Mouse (Mus musculus) lung, postnatal 0 days (tissue): ENCODE results near the gene 9430097D07Rik. TPM values are rescaled to one million over a fixed set of nuclear protein-coding genes. Genes with fewer than 3 reads are reported as not detected.

Experiments used
- ATAC-seq: fragments of 200-750 bp; cut with Nextera tagmentation; 2 replicates; pipeline ENCODE4 v1.8.0; 2017; ENCODE audit warnings: moderate library complexity
- DNase-seq: peaks from one replicate; pipeline ENCODE4 v3.0.0-alpha.2; 2016; ENCODE audit warnings: low spot score
- H3K27ac ChIP-seq: fragments of 300-500 bp; sonication (generic); 2 replicates; pipeline ENCODE4 v1.5.1; 2014; ENCODE audit warnings: antibody characterized with exemption, mild to moderate bottlenecking, low read length, mixed read lengths
- H3K27me3 ChIP-seq: fragments of 300-500 bp; sonication (generic); replicated peaks from 2 replicates; pipeline ENCODE4 v1.6.1; 2014; ENCODE audit warnings: low read length, mixed read lengths; ENCODE audit not compliant: insufficient read depth
- H3K36me3 ChIP-seq: fragments of 300-500 bp; sonication (generic); 2 replicates; pipeline ENCODE4 v1.6.1; 2014; ENCODE audit warnings: low read length, mixed read lengths; ENCODE audit not compliant: insufficient read depth
- H3K4me1 ChIP-seq: fragments of 300-500 bp; sonication (generic); 2 replicates; pipeline ENCODE4 v1.6.1; 2014; ENCODE audit warnings: antibody characterized with exemption, low read depth, low read length, mixed read lengths; ENCODE audit not compliant: insufficient read depth
- H3K4me2 ChIP-seq: fragments of 300-500 bp; sonication (generic); replicated peaks from 2 replicates; pipeline ENCODE4 v1.6.1; 2014; ENCODE audit warnings: low read depth, mild to moderate bottlenecking, low read length, moderate library complexity, mixed read lengths
- H3K4me3 ChIP-seq: fragments of 300-500 bp; sonication (generic); 2 replicates; pipeline ENCODE4 v1.5.1; 2014; ENCODE audit warnings: low read depth, low read length
- H3K9ac ChIP-seq: fragments of 300-500 bp; sonication (generic); replicated peaks from 2 replicates; pipeline ENCODE4 v1.6.1; 2014; ENCODE audit warnings: low read depth, mild to moderate bottlenecking
- H3K9me3 ChIP-seq: fragments of 300-500 bp; sonication (generic); 2 replicates; pipeline ENCODE4 v1.6.1; 2016; ENCODE audit warnings: low read length, mixed read lengths
- CTCF ChIP-seq: IDR thresholded peaks from 2 replicates; pipeline ENCODE4 v1.5.1; 2016; ENCODE audit warnings: antibody characterized with exemption, mild to moderate bottlenecking
- EP300 ChIP-seq: IDR thresholded peaks from 2 replicates; pipeline ENCODE4 v1.6.1; 2016; ENCODE audit warnings: antibody characterized with exemption, mild to moderate bottlenecking, control low read depth
- WGBS: fragments of 180-500 bp; shearing (Covaris S2); extraction: QIAGEN DNeasy Blood & Tissue Kit; methylation state at CpG from one replicate; pipeline ENCODE4 v1.1.7; 2014; 5-methylcytosine and 5-hydroxymethylcytosine counted together
- polyA plus RNA-seq: library from polyadenylated mRNA; unstranded; fragments of >200 nt; fragmentation: Nextera tagmentation; extraction: Ambion mirVana; gene quantifications from 2 replicates; pipeline ENCODE4 v1.2.1, GENCODE M21; 2015

The 9430097D07Rik gene
- polyA plus RNA-seq = not detected in 2 replicates

DNA sequence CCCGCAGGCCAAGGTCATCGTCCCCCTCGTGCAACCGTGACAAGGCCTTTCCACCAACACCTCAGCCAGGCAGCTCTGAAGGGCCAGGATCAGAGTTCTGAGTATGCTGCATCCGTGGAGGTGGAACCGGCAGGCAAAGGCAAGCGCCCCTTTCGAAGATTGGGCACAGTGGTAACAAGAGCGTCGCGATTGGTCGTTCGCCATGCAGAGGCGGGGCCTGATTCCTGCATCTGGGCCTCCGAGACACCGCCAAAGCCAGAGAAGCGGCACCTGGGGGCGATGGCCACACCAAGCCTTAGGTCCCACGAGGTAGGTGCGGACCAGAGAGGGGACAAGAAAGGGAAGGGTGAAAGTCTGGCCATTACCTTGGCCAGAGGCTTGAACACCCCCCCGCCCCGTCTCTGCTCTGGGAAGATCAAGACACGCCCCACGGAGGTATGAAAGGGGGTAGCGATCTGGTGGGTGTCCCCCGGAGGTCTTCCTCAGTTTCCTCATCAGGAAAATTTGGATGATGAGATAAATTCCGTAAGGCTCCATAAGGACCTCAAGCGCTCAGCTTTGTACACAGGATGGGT is at the start of gene 9430097D07Rik:
Gene 9430097D07Rik (minus strand): TSS at position 99 of the 575 bp plus-strand sequence.
- no peak within 1 kb of the TSS for H3K27ac ChIP-seq
- H3K27me3 ChIP-seq = peaks cover 10% of the 10 kb centered on the region; the same call in 1 of the 2 replicates
- H3K4me2 ChIP-seq = peak within 1 kb of the TSS; percentile 27
- TF ChIP-seq EP300 = no peak
- no peak for TF ChIP-seq CTCF
- 11% methylated on average over 28 of the region's 28 CpGs for WGBS
- H3K36me3 ChIP-seq = no peaks in the 10 kb centered on the region
- no peak within 1 kb of the TSS for H3K4me3 ChIP-seq
- H3K9me3 ChIP-seq = no peaks in the 10 kb centered on the region
- no peak within 1 kb of the TSS for H3K9ac ChIP-seq
- DNase-seq (no peak), ATAC-seq (no peak)
- peaks cover 3% of the 10 kb centered on the region; the same call in 1 of the 2 replicates for H3K4me1 ChIP-seq

DNA sequence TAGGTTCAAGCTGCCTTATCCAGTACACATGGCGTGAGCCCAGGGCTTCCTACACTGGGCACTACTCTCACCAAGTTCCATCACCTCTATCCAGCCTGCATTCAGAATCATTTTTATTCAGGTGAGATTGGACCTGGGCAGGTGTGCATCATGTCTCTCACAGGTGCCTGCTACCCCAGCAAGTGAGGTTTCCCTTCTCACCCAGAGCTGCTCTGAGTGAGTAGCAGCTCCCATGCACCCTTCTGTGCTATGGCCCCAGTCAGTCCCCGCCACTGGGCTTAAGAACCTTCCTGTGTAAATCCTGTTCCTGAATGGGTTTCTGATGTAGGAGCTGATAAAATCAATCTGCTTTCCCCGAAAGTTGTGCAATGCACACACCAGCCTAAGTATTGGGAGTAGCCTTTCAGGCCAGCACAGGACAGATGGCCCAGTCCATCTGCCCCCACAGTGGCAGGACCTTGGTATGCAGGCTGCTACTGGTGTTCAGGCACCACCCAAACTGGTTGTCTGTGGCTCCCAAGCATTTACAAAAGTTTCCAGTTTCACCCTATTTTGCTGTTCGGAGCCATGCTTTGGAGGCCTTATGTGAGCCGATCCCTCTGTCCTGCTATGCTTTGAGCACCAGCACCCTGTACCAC is 48.7 kb upstream of the 9430097D07Rik start:
- WGBS = 56% methylated on average over 5 of the region's 5 CpGs
- DNase-seq = peak; percentile 28
- ATAC-seq = no peak
- Histone ChIP-seq H3K4me1 (peaks cover 34% of the 10 kb centered on the region), H3K4me3 (no peak overlapping the region), H3K9me3 (no peaks in the 10 kb centered on the region), H3K36me3 (no peaks in the 10 kb centered on the region), H3K27ac (0 out of 2 replicates have a peak overlapping the region, but pooled peaks have one; percentile 74), H3K9ac (no peak overlapping the region), H3K4me2 (no peak overlapping the region), H3K27me3 (no peaks in the 10 kb centered on the region)
- TF ChIP-seq EP300 = no peak
- TF ChIP-seq CTCF = no peak

DNA sequence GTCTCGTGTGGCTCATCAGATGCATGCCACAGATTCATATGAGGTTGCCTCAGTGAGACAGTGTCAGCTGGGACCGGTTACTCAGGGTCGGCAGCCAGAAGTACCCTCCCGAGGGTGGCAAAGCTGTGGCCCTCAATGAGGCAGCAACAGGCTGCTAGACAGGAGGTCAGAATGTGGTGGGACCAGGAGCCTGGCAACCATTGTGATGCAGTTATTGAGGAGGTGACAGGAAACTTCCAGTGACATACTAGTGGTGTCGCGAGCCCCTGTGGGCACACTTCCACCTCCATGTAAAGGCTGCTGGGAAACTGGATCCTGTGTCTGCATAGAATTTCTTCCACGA is 46.0 kb upstream of the 9430097D07Rik start, which contains the start of gene Ak1:
Gene Ak1 (plus strand): TSS at position 242 of the 343 bp plus-strand sequence.
- DNase-seq (no peak), ATAC-seq (peak; percentile 17)
- Histone ChIP-seq H3K27me3 (no peaks in the 10 kb centered on the region), H3K9ac (no peak within 1 kb of the TSS), H3K4me2 (no peak within 1 kb of the TSS), H3K27ac (peak within 1 kb of the TSS; percentile 74), H3K4me3 (no peak within 1 kb of the TSS), H3K4me1 (peaks cover 27% of the 10 kb centered on the region), H3K36me3 (peaks cover 6% of the 10 kb centered on the region; the same call in 1 of the 2 replicates), H3K9me3 (no peaks in the 10 kb centered on the region)
- WGBS = 8% methylated on average over 7 of the region's 7 CpGs
- no peak for TF ChIP-seq CTCF
- TF ChIP-seq EP300 = no peak

GRCm38 (mm10) chr2:32620682-32621516 is 45.4 kb upstream of the 9430097D07Rik start:
- H3K4me1 ChIP-seq = peaks cover 26% of the 10 kb centered on the region
- DNase-seq (peak; percentile 82), ATAC-seq (peak; percentile 82)
- H3K27me3 ChIP-seq = no peaks in the 10 kb centered on the region
- no peak for TF ChIP-seq CTCF
- peak; percentile 46; the same call in 1 of the 2 replicates for TF ChIP-seq EP300
- H3K4me2 ChIP-seq = no peak overlapping the region
- H3K9me3 ChIP-seq = no peaks in the 10 kb centered on the region
- no peak overlapping the region for H3K4me3 ChIP-seq
- H3K9ac ChIP-seq = no peak overlapping the region
- 10% methylated on average over 4 of the region's 4 CpGs for WGBS
- H3K27ac ChIP-seq = peak overlapping the region; percentile 74
- peaks cover 6% of the 10 kb centered on the region; the same call in 1 of the 2 replicates for H3K36me3 ChIP-seq

DNA sequence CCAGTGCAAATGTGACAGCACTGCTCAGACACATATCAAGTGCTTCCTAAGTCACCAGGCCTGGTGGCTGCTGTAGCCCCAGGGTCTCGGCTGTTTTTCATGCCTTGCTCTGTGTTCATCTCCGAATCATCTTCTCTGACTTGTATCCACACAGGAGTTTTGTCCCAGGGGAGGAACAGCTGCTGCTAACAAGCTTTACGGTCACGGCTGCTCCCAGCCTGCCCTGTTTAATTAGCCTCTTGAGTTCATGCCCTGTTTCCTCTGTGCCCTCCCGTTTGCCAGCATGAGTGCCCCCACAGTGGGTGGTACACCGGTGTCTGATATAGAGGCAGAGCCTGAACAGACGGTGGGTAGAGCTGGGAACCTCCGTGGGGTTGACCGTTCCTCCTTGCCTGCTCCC is 42.6 kb upstream of the 9430097D07Rik start:
- H3K9ac ChIP-seq = no peak overlapping the region
- no peak overlapping the region for H3K27ac ChIP-seq
- H3K4me1 ChIP-seq = peaks cover 18% of the 10 kb centered on the region
- H3K9me3 ChIP-seq = no peaks in the 10 kb centered on the region
- no peak overlapping the region for H3K4me3 ChIP-seq
- no peak for DNase-seq
- ATAC-seq = no peak
- H3K36me3 ChIP-seq = peaks cover 11% of the 10 kb centered on the region; the same call in 1 of the 2 replicates
- no peak overlapping the region for H3K4me2 ChIP-seq
- WGBS = 73% methylated on average over 9 of the region's 9 CpGs
- TF ChIP-seq CTCF (no peak), EP300 (no peak)
- no peaks in the 10 kb centered on the region for H3K27me3 ChIP-seq

DNA sequence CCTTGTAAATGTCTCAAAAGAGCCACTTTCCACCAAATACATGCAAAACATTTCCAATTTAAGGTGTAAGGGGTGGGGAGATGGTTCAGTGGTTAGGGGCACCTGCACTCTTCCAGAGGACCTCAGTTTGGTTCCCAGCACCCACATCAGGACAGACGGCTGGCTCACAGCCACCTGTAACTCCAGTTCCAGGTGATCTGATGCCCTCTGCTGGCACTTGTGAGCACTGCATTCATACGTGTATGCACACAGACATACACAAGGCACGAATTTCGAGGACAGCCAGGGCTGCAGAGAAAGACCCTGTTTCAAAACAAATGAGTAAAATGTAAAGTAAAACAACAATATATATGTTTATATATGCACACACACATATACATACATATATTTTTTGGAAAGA is 42.1 kb upstream of the 9430097D07Rik start:
- H3K36me3 ChIP-seq = peaks cover 11% of the 10 kb centered on the region; the same call in 1 of the 2 replicates
- TF ChIP-seq CTCF (peak; percentile 57), EP300 (no peak)
- 95% methylated on average over 4 of the region's 4 CpGs for WGBS
- H3K9ac ChIP-seq = no peak overlapping the region
- no peak overlapping the region for H3K4me2 ChIP-seq
- no peak overlapping the region for H3K4me3 ChIP-seq
- H3K27ac ChIP-seq = no peak overlapping the region
- H3K27me3 ChIP-seq = no peaks in the 10 kb centered on the region
- ATAC-seq (no peak), DNase-seq (no peak)
- no peaks in the 10 kb centered on the region for H3K9me3 ChIP-seq
- H3K4me1 ChIP-seq = peaks cover 18% of the 10 kb centered on the region
